Mouse (Mus musculus) mouse embryonic stem cell (cell line): ENCODE results near the gene Glis2.

ENCODE experiments used
- in situ Hi-C, 2 experiments: fragments of 300-500 bp; cut with MboI; formaldehyde crosslinking; loops; 1 replicate in 1 of 2; 3 replicates in 1 of 2; pipeline ENCODE4 v1.14.3; 2019 to 2020; ENCODE audit warnings: low sequenced_read_pairs in 2 of 2, low pct_unique_long_range_greater_than_20kb in 1 of 2, mixed read lengths in 1 of 2; ENCODE audit not compliant: unreplicated experiment in 1 of 2

Gene Glis2

DNA sequence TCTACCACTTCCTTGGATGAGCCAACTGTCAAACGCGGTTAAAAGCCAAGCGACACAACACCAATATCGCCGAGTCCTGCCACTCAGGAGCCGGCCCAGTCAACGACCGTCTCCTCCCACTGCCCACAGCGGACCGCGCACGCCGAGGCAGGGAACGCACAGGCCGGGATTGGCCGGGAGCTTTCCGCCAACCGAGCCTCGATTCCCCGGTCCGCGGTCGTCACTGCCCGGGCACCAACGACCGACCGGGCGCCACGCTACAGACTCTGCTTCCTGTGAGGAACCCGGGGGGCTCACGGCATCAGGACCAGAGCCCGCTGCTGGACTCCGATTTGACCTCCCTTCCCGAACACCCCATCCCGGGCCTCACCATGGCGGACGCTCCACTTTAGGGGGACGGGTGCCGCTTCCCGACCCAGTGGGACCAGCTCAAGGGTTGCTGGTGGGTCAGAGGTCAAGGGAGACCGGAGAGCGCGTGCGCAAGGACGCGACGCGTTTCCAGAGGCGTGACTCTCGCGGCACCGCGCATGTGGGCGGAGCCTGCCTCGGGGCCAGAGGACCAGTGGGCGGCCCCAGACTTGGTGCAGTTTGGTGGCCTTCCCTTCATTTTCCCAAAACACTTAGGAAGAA lies 30.1 kb downstream of the Glis2 start, which contains the start of gene Pam16:
Gene Pam16, minus strand, starts transcription at position 508 of the 630 bp plus-strand sequence.
- in situ Hi-C loops = no loop called here

DNA sequence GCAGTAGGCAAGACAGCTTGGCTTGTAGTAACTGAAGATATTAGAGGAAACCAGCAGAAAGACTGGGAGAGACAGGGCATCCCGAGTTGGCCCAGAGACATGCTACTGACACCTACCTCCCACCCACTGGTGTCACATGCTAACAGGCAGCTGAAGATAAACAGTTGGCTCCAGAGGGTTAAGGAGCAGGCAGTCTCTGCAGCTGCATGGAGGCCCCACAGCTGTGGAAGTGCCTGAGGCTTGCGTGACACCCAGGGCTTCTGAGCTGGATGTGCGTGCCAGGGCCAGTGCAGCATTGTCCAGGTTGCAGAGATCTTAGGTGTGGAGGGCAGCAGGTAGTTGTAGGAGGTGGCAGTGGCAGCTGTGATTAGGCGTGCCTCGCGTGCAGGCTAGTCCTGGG lies 32.6 kb downstream of the Glis2 start:
- in situ Hi-C loops = no loop called here

DNA sequence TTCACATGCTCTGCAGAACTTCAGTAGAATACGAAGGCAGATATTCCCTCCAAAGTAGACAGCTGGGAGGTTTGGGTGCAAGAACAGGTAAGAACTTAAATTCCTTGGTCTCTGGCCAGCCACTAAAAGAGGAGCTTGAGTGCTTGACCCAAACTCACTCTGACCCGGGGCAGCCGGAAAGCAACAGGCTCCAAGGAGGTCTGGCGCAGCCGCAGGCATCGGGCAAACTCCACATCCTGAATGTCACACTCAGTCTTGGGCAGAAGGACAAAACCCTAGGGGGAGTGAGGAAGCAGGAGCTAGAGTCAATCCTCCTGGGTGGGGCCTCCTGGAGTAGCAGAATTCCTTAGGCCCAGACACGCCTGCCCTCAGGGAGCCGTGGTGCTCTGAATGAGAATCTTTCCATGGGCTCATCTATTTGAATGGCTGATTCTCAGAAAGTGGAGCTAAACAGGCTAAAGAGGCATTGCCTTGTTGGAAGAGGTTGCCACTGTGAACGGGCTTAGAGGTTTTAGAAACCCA lies 34.4 kb downstream of the Glis2 start:
- in situ Hi-C loops = no loop called here

DNA sequence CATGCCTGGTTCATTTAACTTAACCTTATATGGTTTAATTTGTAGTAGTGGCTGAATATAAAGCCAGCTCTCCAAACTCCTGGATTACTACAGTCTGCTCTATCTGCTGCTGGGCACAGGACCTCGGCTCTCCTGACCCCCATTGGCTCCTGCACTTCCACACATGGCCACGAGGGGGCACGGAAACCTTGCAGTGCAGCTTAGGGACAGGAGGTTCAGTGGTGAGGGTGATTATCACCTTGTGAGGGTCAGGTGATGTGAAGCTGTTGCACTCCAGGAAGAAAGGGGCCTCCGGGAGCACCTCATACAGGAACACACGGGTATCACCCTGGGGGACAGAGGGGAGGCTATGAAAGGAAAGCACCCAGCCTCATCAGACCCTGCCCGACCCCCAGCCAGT lies 35.4 kb downstream of the Glis2 start:
- in situ Hi-C loops = loop anchor here (5.0 kb wide), 2 partner anchors 37 to 42 kb away; no protein-coding TSS in a partner anchor

DNA sequence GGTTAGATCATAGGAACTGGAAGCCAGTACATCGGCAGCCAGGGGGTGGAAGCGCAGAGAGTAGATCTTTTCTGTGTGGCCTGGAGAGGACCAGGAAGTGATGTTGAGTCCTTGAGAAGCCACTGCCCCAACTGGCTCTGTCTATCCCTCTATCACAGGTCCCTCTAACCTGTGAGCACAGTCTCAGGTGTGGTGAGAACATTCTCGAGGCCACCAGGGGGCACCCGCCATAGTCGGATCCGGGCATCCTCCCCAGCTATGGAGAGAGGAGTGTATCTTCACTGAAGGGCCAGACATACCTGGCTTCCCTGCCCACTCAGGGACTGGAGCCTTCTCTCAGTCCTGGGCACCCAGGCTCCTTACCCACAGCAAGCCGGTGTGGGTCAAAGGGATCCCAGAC lies 37.5 kb downstream of the Glis2 start:
- in situ Hi-C loops = loop anchor here (5.0 kb wide), 2 partner anchors 35 to 40 kb away; no protein-coding TSS in a partner anchor

DNA sequence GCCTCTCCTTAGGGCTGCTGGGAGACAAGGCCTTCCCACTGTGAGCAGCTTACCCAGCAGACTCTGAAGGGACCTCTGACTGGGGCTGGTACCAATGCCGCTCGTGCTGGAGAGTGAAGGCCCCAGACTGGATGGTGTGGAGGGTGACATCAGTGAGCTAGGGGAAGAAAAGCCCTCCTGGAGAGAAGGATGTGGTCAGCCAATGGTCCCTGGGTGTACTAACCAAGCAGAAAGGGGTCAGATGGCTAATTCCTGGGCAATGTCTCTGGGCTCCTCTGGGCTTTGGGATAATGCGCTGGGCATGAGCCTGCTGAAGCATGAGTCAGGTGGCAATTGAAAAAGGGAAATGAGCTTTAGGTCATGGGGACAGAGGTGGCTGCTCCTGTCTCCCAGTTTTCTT lies 39.1 kb downstream of the Glis2 start:
- in situ Hi-C loops = loop anchor here (5.0 kb wide), 2 partner anchors 34 to 39 kb away; no protein-coding TSS in a partner anchor

DNA sequence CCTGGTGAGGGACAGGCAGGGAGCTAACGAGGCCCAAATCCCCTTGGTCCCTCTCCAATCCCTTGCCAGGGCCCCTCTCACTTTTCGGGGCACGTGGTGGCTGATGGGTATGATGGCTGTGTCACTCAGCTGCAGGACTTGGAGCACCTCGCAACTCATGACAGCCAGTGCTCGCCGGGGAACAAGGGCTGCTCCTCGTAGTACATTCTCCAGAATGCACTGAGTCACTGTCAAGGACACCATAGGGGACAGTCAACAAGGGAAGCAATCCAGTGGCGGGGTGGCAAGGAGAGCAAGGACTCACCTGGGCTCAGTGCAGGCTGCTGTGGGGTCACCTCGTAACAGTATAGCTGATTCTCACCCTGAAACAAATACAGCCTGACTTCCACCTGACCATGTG lies 40.2 kb downstream of the Glis2 start:
- in situ Hi-C loops = loop anchor here (5.0 kb wide), 2 partner anchors 33 to 38 kb away; no protein-coding TSS in a partner anchor

DNA sequence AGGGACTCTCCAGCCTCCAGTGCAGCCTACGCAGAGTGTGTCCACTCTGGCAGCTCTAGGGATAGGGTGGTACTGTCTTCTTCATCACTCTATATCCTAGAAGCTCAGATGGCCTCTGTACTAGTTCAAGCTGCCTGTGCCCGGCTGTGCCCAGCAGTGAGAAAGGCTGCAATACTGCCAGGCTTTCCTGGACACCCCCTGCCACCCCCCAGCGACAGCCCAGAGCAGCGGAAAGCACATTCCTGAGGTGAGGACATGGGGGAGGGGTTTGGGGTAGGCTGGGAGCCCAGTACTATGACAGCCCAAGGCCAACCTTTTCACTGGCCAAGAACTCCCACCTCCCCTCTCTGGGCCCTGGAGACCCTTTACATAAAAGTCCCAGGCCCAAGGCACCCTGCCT lies 41.2 kb downstream of the Glis2 start:
- in situ Hi-C loops = no loop called here

DNA sequence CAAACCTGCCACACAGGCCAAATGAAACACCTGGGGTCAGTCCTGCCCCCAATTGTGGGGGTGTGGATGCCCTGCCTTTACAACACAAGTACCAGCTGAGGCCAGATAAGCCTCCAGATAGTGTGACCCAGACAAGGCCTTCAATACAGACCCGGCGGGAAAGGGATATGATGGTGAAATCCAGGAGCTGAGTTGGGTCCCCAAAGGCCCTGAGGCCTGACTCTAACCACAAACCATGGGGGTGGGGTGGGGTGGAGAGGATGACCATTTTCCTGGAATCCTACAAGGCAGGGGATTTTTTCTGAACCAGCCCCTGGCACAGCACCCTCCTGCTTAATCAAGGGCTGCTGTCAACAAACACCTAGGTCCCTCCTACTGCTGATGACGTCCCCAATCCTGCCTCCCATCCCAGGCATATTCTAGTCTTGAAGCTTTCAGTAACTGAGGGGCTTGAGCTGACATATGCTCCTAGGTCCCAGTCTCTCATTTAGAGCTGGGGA lies 44.4 kb downstream of the Glis2 start:
- in situ Hi-C loops = no loop called here

DNA sequence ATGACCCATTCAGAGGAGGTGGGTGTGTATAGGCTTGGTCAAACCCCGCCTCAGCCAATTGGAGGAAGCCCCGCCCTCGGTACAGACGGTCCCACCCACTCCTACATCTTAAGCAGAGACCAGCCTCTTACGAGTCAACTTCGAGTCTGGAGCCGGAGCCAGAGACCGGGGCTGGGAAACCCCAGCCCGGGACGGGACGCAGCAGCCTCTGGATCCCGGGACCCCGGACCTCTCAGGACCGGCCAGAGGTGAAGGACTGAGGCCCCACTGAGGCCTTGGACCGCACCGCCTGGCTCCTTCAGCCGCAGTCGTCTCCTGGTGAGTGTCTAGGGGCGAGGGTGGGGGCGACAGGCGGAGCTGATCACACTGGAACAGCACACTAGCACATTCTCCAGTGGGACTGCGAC lies 45.3 kb downstream of the Glis2 start, which contains the start of the genes Vasn and Dnaja3:
Gene Vasn, plus strand, starts transcription at position 111 of the 407 bp plus-strand sequence.
Gene Dnaja3, plus strand, starts transcription at position 159 of the 407 bp plus-strand sequence.
- in situ Hi-C loops = no loop called here

DNA sequence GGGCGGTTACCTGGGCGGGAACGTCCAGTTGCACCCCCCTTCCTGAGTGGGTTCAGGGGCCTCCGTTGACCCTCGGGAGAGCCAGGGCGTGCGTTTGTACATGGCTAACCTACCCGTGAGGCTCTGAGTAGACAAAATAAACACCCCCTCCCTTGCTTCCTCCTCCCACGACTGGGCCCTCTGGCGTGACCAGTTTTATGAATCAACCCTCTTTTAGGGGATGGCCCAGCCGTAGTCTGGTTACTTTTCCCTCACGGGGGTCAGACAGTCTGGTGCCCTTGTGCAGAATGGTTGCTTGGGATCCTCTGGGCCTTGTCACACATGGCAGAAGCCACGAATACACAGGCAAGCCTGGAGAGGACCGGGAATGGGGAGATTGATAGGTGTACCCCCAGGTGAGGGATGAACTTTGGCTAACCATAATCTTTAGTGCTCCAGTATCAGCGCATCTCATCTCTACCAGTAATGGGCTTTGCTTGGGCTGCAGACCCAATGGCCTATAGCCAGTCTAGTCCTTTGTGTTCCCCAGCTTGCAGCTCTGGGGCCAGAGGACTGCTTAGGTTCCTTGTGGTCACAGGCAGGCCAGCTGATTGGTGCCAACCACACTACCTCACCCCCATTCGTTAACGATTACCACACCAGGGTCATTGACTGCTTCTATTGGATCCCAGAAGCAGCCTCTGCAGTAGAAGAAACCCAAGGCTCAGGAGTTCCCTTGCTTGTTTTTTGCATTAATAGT lies 45.9 kb downstream of the Glis2 start:
- in situ Hi-C loops = no loop called here

DNA sequence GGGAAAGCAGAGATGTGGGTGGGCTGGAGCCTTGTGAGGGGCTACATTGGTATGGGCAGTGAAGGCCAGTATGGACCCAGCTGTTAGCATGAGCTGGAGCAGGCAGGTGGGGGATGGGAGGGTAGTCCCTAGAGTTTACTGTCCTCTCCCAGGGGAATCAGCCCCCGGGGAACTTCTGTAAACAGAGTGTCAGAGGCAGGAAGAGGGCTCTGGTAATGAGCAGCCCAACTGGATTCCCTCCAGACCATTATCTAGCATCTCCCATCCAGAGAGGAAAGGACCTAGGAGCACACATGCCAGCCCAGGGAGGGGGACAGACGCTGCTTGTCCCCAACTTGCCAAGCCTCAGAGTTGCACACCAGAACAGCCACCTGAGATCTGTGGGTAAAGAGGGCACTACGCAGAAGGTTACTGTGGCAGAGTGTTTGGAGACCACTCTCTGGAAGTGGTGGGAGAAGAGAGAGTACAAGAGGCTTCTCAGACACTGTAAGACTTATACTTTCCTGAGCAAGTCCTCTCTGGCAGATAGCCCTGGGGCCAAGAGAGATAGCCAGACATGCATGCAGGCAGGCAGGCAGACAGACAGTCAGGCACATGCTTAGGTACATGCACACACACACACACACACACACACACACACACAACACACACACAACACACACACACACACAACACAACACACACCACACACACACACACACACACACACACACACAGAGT lies 46.8 kb downstream of the Glis2 start:
- in situ Hi-C loops = no loop called here

DNA sequence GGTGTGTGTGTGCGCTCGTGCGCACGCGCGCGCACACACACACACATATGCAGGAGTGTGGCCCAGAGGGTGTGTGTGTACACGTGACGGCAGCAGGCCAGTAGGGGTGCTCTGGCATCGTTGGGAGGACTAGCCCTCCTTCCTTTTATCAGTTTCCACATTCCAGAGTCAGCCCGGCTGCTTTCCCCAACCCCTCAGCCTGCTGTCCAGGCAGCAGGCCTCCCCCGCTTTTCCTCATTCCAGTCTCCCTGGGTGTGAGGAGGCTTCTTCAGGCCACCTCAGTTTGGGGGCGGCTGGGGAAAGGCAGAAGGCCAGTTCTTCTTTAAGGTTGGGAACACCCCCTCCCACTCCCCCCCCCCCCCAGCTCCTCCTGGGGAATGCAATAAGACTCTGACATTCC lies 47.7 kb downstream of the Glis2 start:
- in situ Hi-C loops = no loop called here

DNA sequence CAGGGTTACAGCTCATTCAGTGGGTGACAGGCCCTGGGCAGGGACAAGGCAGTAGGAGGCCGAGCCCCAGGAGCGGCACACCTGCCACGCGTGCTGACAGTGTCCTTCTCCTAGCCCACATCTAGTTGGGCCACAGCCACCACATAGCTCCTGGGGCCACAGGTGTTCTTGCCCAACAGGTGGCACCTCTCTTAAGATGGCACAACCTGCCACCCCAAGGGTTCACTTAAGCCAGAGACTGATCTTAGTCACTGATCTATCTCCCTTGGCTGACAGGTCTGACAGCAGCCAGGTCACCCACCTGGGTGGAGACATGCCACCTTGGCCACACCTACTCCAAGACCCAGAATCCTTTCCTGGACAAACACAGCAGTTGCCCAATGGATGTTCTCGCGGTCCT lies 48.4 kb downstream of the Glis2 start:
- in situ Hi-C loops = no loop called here

DNA sequence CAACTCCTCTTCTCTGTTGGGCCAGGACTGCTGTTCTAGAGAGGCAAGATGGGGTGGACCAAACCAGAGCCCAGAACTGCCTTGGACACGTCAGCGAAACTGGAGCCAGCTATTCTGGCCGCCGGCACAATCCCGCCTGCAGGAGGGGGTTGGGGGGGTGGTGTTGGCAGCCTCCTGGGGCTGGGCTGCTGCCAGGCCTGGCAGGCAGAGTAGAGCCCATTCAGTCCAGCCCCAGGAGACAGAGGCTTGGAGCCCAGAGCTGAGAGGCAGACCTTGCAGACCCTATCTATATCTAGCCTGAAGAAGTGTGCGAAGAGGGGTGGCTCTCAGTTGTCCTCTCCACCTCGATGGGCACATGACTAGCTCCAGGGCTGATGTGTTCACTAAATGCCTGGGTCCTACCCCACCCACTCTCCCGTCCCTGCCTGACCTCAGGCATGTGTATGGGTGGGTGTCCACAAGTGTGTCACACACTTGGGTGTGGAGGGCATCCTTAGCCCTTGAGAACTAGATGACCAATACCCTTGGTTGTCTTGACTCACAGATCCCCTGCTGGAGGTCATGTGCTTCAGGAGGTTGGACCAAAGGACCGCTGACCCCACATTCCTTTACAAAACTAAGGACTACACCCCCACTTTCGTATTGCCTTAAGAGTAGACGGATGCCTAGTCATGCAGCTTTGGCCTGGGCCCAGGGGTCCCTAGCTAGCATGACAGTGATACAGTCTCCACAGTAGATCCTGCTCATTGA lies 49.3 kb downstream of the Glis2 start:
- in situ Hi-C loops = no loop called here

DNA sequence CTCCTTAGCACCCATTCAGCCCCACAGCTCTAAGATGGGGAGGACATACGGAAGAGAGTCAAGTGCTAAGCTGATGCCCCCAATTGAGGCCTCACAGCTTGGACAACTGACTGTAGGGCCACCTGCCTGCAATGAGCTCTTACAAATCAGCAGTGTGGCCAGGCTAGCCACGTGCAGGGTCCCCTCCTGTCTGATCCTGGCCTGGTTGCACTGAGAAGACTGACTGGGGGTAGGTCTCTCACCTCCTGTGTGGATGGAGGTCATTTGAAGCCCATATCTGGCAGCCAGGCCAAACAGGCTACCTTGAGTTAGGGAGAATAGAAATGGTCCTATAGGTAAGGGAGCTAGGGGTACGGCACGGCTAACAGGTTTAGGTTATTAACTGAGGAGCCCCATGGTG lies 51.4 kb downstream of the Glis2 start:
- in situ Hi-C loops = no loop called here

DNA sequence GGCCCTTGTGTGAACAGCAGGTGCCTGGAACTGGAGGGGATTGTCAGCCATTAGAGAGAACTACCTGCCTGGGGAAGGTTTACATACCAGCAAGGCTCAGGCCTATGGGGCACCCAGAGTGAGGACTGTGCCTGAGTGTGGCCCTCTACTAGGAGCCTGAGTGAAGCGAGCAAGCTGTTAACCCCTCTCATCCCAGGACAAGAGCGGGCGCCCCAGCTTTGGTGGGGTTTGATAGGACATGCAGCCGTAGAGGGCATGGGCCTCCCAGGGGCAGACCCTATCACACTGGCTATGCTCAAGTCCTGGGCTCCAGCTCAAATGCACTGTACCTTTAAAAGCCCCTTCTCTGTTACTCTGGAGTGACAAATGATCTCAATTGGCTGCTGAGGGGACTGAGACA lies 52.3 kb downstream of the Glis2 start:
- in situ Hi-C loops = no loop called here

DNA sequence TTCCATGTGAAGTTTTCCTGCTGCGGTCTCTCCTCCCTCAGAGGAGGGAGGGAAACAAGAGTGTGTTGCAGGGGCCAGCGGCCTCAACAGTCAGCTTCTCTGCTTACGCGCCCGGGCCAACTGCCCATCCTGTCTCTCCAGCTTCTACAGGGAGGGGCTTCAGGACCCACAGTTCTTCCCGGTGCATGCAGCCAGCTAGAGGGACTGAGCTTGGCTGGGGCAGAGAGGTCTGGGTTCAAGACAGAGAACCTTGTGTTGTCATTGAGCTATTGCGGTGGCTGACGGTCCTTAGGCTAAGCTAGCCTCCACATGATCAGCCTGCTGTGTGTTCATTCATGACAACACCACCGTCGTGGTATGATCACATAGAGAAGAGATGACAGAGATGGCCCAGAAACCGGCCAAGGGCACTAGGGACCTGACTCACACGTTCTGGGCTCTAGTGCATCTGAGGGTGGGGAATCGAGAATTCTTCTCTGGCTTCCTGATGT lies 53.2 kb downstream of the Glis2 start:
- in situ Hi-C loops = no loop called here
